Mouse (Mus musculus): ENCODE results near the gene Tmcc1.

DNA sequence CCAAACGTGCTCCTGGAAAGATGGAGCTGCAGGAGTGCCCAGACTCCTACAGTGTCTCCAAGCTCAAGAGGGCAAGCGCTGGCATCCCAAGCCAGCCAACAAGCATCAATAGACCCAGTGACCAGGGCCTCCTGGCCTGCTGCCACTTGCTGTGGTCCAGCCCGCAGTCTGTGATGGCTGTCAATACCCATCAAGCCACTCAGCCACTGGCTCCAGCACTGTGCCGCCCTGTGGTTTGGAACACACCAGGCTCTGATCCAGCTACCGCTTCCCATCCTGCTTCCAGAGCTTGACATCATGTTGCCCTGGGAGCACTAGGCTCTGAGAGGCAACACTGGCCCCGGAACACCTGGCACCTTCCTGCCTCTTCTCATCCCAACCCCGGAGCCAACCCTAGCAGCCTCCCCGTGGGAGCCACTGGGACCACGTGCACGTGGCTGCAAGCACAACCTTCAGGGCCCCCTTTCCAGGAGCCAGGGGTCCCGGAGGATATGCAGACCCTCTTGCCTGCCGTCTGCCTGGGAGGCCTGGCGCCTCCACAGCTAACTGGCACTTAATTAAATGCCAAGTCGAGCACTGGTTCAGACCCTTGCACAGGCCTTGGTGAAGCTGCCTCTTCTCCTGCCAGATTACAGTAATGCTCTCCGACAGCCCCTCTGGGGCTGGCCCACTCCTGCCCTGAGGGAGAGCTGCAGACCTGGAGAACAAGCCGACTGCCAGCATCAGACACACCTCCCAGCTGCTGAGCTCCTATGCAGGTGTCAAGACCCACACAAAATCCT is 219.2 kb downstream of the Tmcc1 start:
- TF ChIP-seq TAL1 (IDR thresholded peaks at IDR 0.05; ENCODE audit: low read length) (no peak), CTCF (IDR thresholded peaks at IDR 0.05 in 2 of 3, conservative IDR thresholded peaks at IDR 0.05 in 1 of 3; ENCODE audit: control insufficient read depth in 1 of 3, insufficient read depth in 1 of 3, low read depth in 2 of 3, low read length in 3 of 3, poor library complexity in 1 of 3, severe bottlenecking in 1 of 3) (no peak), ZMIZ1 (IDR thresholded peaks at IDR 0.05; ENCODE audit: low read depth, low read length) (no peak), ETS1 (IDR thresholded peaks at IDR 0.05; ENCODE audit: low read depth, low read length) (no peak), BHLHE40 (IDR thresholded peaks at IDR 0.05; ENCODE audit: borderline replicate concordance, low read depth, low read length) (no peak), GATA1 (IDR thresholded peaks at IDR 0.05; ENCODE audit: low read depth, low read length) (no peak), JUND (IDR thresholded peaks at IDR 0.05; ENCODE audit: low read depth, low read length) (no peak), SIN3A (IDR thresholded peaks at IDR 0.05; ENCODE audit: low read length) (no peak), SMC3 (IDR thresholded peaks at IDR 0.05; ENCODE audit: low read depth, low read length) (no peak), ZNF384 (IDR thresholded peaks at IDR 0.05; ENCODE audit: low read depth, low read length) (no peak)

Measured in MEL (cell line).